Comparison of ENCODE assay signal across 13 mouse cellular contexts in genomic region chr1:61747481-61747880, GRCm38 (mm10).
A peak's percentile ranks its signal among the peaks of the same experiment; 100 is the strongest.
DNase-seq lines count a peak whose midpoint lies in the region.
"Had no signal": no experiment of that assay in that cellular context is flagged by ENCODE, and none has a peak within 500 bp of the region (broad histone marks: within the 10 kb centered on the region; RNA-seq: fewer than 3 reads in every experiment).

No protein-coding gene starts in this region.

- DNase-seq in adrenal gland, adult 2 months = peak; percentile 30
- DNase-seq in adrenal gland, postnatal 4 days (ENCODE audit: low spot score in 2 of 2) = no peak
- DNase-seq in adrenal gland, postnatal 14 days = peak; percentile 16
- DNase-seq in adrenal gland, adult 18-20 months (ENCODE audit: low spot score in 2 of 2) = no peak
- peak; percentile 10 to 14 for DNase-seq in adrenal gland, postnatal 36 days
- no peak for DNase-seq in thymus, postnatal 36 days
- DNase-seq: cerebellum, adult 11 months; cerebellum, adult 18-20 months; cerebellum, adult 8-10 months; cerebellum, adult 9-11 months; cerebellum, postnatal 14 days; cerebellum, postnatal 36 days; embryo, embryonic 11 days had no signal

Comparison
In these comparisons a context has a peak if more than half of its experiments do, and no peak if none do; other contexts are left out.
1. DNase-seq: peak in adrenal gland, adult 2 months (single experiment), adrenal gland, postnatal 14 days (single experiment) and adrenal gland, postnatal 36 days (2 of 2); none in adrenal gland, postnatal 4 days (0 of 2), adrenal gland, adult 18-20 months (0 of 2) and thymus, postnatal 36 days (0 of 2).